Mouse (Mus musculus) small intestine, adult 2 months (tissue): ENCODE measurements around the gene 1110051M20Rik.

ENCODE experiments used
- CTCF ChIP-seq: fragments of 200-500 bp; IDR thresholded peaks from 2 replicates; pipeline ENCODE4 v1.5.1; 2012; ENCODE audit warnings: low read depth, mild to moderate bottlenecking, control low read depth, inconsistent platforms, low read length, moderate library complexity, mixed read lengths; ENCODE audit not compliant: insufficient replicate concordance, insufficient read length; ENCODE audit errors: extremely low read depth
- POLR2A ChIP-seq: fragments of 200-500 bp; IDR thresholded peaks from 2 replicates; pipeline ENCODE4 v1.6.1; 2012; ENCODE audit warnings: low read depth, mild to moderate bottlenecking, control low read depth, inconsistent platforms, low read length, moderate library complexity

- TF ChIP-seq POLR2A (no peak), CTCF (no peak)
These were observed 145.3 kb downstream of the 1110051M20Rik start for GRCm38 (mm10) chr2:91299156-91299555.
